Mouse (Mus musculus): Measurements from ENCODE around the gene Gm11011. TPM values are rescaled to one million over a fixed set of nuclear protein-coding genes. Genes with fewer than 3 reads are reported as not detected.
"Not testable (repeated sequence)": the region's sequence is repeated elsewhere in the genome, so short reads cannot be mapped to it uniquely, and the experiment has no call there.

Gene Gm11011
- total RNA-seq (2022): not detected

DNA sequence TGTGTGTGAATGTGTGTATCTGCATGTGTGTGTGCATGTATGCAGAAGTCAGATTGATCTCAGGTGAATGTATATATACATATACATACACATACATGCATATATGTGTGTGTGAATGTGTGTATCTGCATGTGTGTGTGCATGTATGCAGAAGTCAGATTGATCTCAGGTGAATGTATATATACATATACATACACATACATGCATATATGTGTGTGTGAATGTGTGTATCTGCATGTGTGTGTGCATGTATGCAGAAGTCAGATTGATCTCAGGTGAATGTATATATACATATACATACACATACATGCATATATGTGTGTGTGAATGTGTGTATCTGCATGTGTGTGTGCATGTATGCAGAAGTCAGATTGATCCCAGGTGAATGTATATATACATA lies at the start of gene Gm11011:
Gm11011 (minus strand) TSS at position 101 of the 400 bp plus-strand sequence.
- DNase-seq (ENCODE audit: low spot score in 2 of 2): not testable (repeated sequence)

- DNase-seq (ENCODE audit: low spot score in 2 of 2): no peak
These were observed 48.9 kb upstream of the Gm11011 start for GRCm38 (mm10) chr2:169636414-169636813.

GRCm38 (mm10) chr2:169635428-169635827 lies 47.9 kb upstream of the Gm11011 start:
- DNase-seq (ENCODE audit: low spot score in 2 of 2): no peak

- DNase-seq (ENCODE audit: low spot score in 2 of 2): no peak
These were observed 47.3 kb upstream of the Gm11011 start for GRCm38 (mm10) chr2:169634619-169635382.

GRCm38 (mm10) chr2:169633491-169634289 lies 46.1 kb upstream of the Gm11011 start:
- DNase-seq (ENCODE audit: low spot score in 2 of 2): peak in 1 of 2 experiments; percentile 20

- peak; percentile 23 to 56 for DNase-seq (ENCODE audit: low spot score in 2 of 2)
These were observed 45.0 kb upstream of the Gm11011 start, which contains the start of gene Tshz2 for GRCm38 (mm10) chr2:169632338-169633151. Tshz2 (plus strand) TSS chr2:169633013.

- no peak for DNase-seq (ENCODE audit: low spot score in 2 of 2)
These were observed 42.5 kb upstream of the Gm11011 start for GRCm38 (mm10) chr2:169630070-169630469.

- no peak for DNase-seq (ENCODE audit: low spot score in 2 of 2)
These were observed 33.7 kb upstream of the Gm11011 start for GRCm38 (mm10) chr2:169621201-169621710.

- no peak for DNase-seq (ENCODE audit: low spot score in 2 of 2)
These were observed 28.5 kb upstream of the Gm11011 start for GRCm38 (mm10) chr2:169615998-169616397.

DNA sequence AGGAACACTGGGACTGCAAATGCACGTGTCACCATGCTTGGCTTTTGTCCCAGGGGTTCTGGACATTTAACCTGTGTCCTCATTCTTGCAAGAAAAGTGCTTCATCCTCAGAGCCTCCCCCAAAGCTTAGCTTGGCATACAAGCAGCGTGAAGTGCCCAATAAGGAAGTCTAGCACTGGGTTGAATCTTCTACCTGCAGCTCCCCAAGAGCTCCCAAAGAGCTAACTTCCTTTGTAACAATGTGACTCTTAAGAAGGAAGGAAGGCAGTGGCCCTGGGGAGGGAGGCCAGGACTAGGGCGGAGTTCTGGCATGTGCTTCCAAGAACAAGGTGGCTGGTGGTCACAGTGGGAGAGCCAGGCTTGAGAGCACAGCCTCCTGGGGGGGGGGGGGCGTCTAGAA lies 27.1 kb upstream of the Gm11011 start:
- DNase-seq (ENCODE audit: low spot score in 2 of 2): no peak

GRCm38 (mm10) chr2:169611557-169611956 lies 24.0 kb upstream of the Gm11011 start:
- no peak for DNase-seq (ENCODE audit: low spot score in 2 of 2)

GRCm38 (mm10) chr2:169610882-169611281 lies 23.3 kb upstream of the Gm11011 start:
- DNase-seq (ENCODE audit: low spot score in 2 of 2): no peak

DNA sequence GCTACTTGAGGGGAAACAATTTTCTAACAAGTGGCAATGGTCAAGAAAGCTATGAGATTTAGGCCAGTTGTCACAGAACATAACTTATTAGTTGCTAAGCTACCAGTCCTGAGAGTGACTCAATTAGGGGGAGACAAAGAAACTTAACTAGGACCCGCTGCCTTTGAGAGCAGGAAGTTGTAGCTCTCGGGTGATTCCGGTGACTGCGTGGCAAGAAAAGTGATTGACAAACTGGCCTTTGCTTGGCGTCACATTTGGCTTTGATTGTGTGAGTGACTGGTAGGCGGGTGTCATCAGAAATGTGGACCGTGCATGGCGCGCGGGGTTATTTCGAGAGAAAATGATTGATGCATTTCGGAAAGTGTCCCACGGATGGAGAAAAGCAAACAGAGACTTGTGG lies 22.4 kb upstream of the Gm11011 start:
- no peak for DNase-seq (ENCODE audit: low spot score in 2 of 2)

DNA sequence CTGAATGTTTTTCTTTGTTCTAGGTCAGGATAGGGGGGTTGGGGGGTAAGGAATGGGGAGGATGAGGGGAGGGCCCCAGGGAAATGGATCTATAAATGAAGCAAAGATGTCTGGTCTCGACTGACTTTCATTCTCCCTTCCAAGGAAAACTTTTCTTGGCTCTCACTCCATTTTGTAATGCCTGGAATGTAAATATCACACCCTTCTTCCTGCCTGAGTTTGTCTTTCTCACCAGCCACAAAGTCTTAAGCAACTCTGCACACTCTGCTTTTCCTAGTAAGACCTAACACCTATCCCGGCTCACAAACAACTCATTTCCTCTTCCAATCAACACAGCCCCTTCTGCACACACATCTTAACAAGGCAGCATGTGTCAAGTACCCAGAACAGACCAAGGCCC lies 20.2 kb upstream of the Gm11011 start:
- DNase-seq (ENCODE audit: low spot score in 2 of 2): no peak

- DNase-seq (ENCODE audit: low spot score in 2 of 2): no peak
These were observed 19.5 kb upstream of the Gm11011 start for GRCm38 (mm10) chr2:169606901-169607678.

DNA sequence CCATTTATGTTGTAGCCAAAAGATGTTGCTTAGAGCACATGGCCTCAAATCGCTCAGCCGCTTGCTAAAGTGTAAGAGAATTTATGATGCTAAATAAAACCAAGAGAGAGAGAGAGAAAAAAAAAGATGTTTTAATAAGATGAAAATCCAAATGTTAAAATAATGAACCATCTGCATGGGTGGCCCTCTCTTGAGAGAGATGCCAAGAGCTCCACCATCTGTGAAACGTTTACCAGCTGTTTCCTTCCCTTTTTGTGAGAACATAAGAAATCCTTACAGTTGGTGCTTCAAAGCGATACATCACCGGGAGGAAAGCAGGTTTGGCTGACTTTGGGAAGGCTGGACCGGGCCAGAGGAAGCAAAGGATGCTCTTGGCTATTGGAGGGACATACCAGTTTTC lies 12.6 kb upstream of the Gm11011 start:
- no peak for DNase-seq (ENCODE audit: low spot score in 2 of 2)

GRCm38 (mm10) chr2:169599591-169599990 lies 12.0 kb upstream of the Gm11011 start:
- no peak for DNase-seq (ENCODE audit: low spot score in 2 of 2)

DNA sequence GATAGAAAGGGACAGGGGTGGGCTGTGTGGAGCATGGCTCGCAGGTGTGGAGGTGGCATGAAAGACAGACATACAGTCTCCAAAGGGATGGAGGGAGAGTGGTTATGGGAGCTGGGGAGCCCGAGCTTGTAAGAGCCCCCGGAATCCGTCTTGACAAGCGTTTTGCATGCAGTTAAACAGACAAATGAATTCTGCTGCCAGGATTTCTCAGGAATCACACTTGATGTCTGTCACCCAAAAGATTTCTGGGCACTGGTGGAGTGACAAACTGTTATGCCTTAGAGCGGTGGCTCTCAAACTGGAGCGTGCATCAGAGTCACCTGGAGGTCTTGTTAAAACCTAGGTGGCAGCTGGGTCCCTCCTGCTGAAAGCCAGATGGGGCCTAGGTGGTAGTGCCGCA lies 10.4 kb upstream of the Gm11011 start:
- no peak for DNase-seq (ENCODE audit: low spot score in 2 of 2)

DNA sequence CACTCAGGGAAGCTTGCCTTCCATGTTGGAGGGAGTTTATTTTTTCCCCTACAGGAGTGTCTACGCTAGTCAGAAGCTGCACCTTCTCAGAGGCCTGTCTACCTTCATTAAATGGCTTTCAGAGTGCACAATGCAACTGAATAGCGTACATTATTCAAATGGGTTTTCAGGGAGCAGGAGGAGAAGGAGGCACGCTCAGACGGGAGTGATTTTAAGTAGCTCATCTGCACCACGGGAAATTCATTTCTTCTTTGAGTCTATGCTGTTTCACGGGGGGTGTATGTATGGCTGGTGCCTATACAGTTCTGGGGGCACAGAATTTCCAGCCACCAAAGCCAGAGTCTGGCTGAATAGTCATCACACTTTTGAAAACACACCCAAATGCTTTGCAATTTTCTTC lies 9.8 kb upstream of the Gm11011 start:
- DNase-seq (ENCODE audit: low spot score in 2 of 2): no peak

- DNase-seq (ENCODE audit: low spot score in 2 of 2): no peak
These were observed 6.2 kb upstream of the Gm11011 start for GRCm38 (mm10) chr2:169593742-169594141.

DNA sequence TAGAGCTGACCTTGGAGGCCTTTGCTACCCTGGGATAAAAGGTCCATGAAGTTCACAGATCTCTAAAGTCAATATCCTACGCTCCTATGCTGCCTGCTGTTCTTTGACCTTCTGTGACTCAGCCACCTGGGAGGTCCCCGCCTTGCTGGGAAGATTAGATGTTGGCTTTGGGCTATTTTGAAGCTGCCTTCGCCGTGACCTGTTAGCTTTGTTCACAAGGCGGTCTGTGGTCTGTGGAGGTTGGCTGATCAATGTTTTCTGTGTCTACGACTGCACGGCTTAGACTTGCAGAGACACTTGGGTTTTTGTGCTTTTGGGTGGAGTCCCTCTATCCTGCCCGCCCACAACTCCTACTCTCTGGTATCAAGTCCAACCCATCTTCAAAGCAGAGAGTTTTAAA lies 2.9 kb upstream of the Gm11011 start:
- DNase-seq (ENCODE audit: low spot score in 2 of 2): no peak
